Mouse (Mus musculus): ENCODE measurements around the gene Gm17542. TPM values are rescaled to one million over a fixed set of nuclear protein-coding genes. Genes with fewer than 3 reads are reported as not detected.
A peak's percentile ranks its signal among the peaks of the same experiment; 100 is the strongest.

Gene Gm17542
- polyA plus RNA-seq, 1 experiment from 2014 or later: not detected

GRCm38 (mm10) chr10:58673278-58674061, 44.5 kb downstream of the Gm17542 start:
- Histone ChIP-seq H3K36me3 (replicated peaks) (no peaks in the 10 kb centered on the region), H3K4me1 (peaks cover 32% of the 10 kb centered on the region), H3K27me3 (peaks cover 50% of the 10 kb centered on the region), H3K4me2 (peak overlapping the region; percentile 25), H3K9me3 (no peaks in the 10 kb centered on the region), H3K4me3 (replicated peaks) (no peak overlapping the region; the same call in 1 of the 2 replicates), H3K9ac (no peak overlapping the region), H3K27ac (peak overlapping the region; percentile 79)
- ATAC-seq (ENCODE audit: low FRiP score): peak; percentile 91
- WGBS: 18% methylated on average over 15 of the region's 15 CpGs

GRCm38 (mm10) chr10:58672557-58673277, 45.3 kb downstream of the Gm17542 start:
- no peaks in the 10 kb centered on the region for H3K9me3 ChIP-seq
- peaks cover 32% of the 10 kb centered on the region for H3K4me1 ChIP-seq
- WGBS: 10% methylated on average over 10 of the region's 10 CpGs
- ATAC-seq (ENCODE audit: low FRiP score): peak; percentile 92
- H3K9ac ChIP-seq: no peak overlapping the region
- no peaks in the 10 kb centered on the region for H3K36me3 ChIP-seq (replicated peaks)
- peak overlapping the region; percentile 79 for H3K27ac ChIP-seq
- peak overlapping the region; percentile 25 for H3K4me2 ChIP-seq
- peaks cover 57% of the 10 kb centered on the region for H3K27me3 ChIP-seq
- no peak overlapping the region for H3K4me3 ChIP-seq (replicated peaks)

- Histone ChIP-seq H3K4me1 (no peaks in the 10 kb centered on the region), H3K4me3 (replicated peaks) (no peak overlapping the region), H3K9ac (no peak overlapping the region), H3K9me3 (no peaks in the 10 kb centered on the region), H3K36me3 (replicated peaks) (no peaks in the 10 kb centered on the region), H3K27me3 (peaks cover 60% of the 10 kb centered on the region), H3K27ac (no peak overlapping the region), H3K4me2 (no peak overlapping the region)
- WGBS: 84% methylated on average over 5 of the region's 5 CpGs
- ATAC-seq (ENCODE audit: low FRiP score): no peak
Measured at GRCm38 (mm10) chr10:58663868-58664267, 54.1 kb downstream of the Gm17542 start.

Other genes with a start within 250 kb of the Gm17542 start
- gene Ccdc138, start 220.3 kb downstream of the Gm17542 start, polyA plus RNA-seq (2016; fragmentation: Nextera tagmentation; extraction: Ambion mirVana): 16.1 and 17.0 TPM in 2 replicates
- gene Edar, start 42.6 kb downstream of the Gm17542 start, polyA plus RNA-seq (2016; fragmentation: Nextera tagmentation; extraction: Ambion mirVana): 0.83 and 0.93 TPM in 2 replicates
- gene Sh3rf3, start 95.1 kb upstream of the Gm17542 start, polyA plus RNA-seq (2016; fragmentation: Nextera tagmentation; extraction: Ambion mirVana): 3.1 and 3.8 TPM in 2 replicates

Data from forebrain, embryonic 12.5 days (tissue).